Mouse (Mus musculus) right cerebral cortex, adult 18-20 months (tissue): ENCODE measurements around the gene Ccser1.
"Not testable (repeated sequence)": the region's sequence is repeated elsewhere in the genome, so short reads cannot be mapped to it uniquely, and the experiment has no call there.

ENCODE experiments used
- DNase-seq: peaks from one replicate; pipeline ENCODE4 v3.0.0; 2022; ENCODE audit warnings: mixed read lengths

Gene Ccser1

DNA sequence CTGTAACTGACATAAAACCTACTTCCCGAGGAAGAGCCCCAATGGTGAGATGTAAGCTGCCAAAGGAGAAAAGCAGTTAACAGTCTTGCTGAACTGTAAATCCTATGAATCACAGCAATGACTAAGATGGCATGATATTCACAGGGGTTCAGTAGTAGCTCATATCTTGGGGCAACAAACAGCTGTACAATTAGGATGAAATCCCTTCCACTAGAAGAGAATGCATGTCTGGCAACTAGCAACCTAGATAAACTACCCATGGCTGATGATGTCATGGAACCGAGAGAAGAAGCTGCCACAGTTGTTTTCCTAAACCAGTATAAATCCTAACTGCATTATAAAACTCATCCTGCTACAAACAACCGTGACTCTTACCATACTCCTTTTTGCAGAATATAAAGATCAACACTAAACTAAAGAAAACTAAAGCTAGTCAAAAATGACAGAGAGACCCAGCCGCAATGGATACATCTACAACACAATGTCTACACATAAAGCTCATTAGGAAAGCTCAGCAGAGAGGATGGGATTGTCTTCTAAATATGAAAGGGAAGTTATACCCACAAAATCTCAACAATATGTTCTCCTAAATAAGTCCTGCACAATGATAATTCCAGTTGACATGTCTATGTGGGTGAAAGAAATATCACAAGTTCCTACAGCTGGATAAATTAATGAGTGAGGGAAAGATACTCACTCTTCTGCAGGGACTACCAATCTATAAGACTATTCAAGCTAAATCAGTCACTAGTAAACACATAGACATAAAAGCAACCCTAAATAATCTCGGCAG lies 550.2 kb downstream of the Ccser1 start:
- DNase-seq = no peak

DNA sequence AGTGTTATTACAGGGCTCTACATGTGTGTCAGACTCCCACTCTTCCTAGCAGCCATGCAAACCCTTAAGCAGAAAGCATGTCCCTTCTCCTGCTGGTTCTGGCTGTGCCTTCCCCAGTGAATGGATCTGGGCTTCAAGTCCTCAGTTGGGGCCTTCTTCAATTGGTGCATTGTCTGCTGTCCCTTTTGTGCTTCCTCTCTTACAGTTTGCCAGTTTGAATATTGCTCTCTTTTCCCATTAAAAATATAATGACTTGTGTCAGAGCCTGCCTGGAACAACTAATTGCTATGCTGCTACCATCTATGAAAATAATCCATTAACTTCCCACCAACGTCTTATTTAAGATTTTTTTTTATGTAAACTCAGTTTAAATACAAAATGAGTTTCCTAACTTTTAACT lies 566.2 kb downstream of the Ccser1 start:
- no peak for DNase-seq

DNA sequence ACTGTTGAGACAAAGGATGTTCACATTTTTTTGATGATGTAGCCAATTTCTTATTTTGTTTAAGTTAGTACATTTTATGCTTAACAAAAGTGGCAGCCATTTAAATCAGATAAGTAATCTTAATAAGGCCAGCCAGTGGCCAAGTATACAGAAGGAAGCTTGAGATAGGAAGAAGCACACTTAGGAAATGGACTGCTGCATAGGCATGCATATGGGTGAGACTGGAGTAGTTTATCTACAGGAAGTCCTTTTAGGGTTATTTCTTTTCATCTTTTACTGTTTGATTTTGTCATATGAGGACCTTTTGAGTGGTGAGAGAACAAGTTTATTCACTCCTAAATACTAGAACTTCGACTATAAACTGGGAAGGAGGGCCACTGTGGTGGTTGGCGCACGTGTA lies 582.0 kb downstream of the Ccser1 start:
- no peak for DNase-seq

DNA sequence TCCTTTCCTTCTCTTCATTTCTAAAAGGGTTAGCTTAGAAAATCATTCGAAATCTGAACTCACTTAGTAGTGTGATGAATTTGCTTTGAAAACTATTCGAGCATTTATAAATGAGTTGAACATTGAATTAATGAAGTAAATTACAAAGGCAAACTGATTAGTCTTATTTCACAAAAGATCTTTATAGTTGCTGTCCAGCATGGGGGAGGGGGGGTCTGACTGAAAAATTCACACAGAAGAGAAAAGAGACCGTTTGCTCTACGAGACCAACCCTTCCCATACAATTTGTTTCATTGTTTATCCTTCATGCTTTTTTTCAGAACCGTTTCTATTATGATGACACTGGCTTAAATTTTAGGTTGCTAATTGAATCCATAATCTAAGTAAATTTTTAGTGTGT lies 583.3 kb downstream of the Ccser1 start:
- no peak for DNase-seq

DNA sequence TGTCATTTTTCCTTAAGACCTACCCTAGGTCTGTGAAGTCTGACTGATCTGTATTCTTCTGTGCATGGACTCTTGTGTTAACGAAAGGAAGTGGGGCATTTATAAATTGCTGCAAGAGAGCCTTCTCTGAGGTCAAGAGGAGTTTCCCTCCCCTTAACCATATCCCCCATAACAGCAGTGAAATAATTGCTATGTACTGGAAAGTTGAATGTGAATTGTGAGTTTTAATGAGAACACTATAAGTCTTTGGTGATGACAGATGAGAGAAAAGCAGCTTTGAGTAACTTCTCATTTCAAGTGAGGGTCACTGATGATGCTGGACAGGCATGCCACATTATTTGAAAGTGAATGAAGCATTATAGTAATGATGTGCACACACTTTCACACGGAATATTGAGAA lies 585.7 kb downstream of the Ccser1 start:
- no peak for DNase-seq

DNA sequence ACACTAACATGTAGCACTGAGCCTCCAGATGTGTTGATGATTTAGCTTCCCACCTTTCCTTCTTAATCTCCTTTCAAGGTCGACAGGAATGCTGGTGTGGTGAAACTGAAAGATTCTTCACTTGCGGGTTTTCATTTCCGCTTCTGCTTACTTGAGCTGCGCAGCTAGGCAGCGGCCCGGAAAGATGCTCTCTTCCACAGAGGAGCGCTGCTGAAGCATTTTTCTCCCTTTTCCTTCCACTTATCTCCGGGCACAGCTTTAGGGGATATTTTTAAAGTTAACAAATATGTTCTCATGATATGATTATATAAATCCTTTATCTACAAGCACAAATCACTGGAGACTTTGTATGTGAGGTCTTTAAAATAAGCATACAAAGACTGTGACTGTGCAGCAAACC lies 587.0 kb downstream of the Ccser1 start:
- DNase-seq = no peak

DNA sequence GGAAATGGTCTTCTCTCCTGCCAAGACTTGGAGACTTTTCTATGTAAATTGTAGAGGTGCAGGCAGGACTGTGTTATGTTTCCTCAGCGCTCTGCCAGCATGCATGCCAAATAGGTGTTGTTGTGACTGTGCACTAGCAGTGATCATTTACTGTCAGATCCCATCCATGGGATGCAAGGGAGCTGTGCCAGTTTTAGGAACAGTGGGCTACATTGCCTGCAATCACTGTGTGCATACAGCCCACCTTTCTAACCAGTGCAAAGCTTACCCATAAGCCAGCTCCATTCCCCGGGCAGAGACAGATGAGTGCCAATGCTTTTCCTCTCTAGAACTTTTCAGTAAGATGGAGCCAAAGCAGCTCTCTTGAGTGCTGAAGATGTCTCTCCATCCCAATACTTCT lies 606.6 kb downstream of the Ccser1 start:
- DNase-seq = no peak

DNA sequence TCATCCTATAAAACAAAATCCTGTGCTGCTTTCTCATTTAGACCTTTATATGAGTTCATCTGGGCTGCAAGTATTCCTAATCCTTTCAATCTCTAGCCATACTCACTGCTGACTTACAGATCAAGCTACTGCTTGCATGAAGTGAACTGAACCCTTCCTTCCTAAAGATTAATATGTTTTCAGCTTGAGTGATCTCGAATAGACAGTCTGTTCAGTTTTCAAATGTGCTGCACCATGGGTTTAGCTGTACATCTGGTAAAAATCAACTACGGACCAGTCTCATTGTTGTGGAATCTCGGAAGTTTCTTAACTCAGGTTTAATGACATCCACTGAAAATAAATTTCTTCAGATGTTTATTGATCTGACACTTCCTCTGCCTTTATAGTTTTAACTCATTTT lies 620.8 kb downstream of the Ccser1 start:
- DNase-seq = no peak

DNA sequence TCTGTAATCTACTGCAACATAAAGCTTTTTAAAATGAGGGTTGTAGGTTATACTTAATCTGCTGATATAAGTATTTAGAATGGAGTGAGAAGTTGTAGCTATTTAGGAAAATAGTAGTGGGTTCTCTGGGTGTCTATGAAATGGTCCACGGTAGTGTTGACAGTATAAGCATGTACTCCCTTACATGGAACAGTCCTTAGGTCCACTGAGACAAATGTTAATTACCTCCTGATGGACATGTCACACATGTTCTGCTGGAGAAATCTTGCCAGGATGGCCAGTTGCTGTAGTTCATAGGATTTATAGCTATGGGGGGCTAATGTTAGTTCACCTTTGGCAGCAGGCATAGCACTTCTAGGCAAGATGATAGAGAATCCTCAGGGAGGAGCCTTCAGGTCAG lies 625.4 kb downstream of the Ccser1 start:
- no peak for DNase-seq

DNA sequence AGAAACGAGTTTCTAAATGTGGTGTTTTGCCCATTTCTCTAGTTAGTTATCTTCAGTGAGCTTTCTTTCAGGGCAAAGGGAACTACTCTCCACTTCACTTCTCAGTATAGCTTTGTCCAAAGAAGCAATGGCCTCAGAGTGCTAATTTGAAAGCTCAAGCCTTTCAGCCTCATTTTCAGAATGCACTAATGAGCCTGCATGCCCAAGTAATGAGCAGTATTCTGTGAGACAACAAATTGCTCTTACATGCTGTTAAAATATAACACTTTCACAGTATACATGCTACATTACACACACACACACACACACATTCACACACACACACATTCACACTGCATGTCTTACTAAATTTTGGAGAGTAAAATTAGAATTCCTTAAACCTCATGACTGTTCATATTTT lies 637.6 kb downstream of the Ccser1 start:
- no peak for DNase-seq

DNA sequence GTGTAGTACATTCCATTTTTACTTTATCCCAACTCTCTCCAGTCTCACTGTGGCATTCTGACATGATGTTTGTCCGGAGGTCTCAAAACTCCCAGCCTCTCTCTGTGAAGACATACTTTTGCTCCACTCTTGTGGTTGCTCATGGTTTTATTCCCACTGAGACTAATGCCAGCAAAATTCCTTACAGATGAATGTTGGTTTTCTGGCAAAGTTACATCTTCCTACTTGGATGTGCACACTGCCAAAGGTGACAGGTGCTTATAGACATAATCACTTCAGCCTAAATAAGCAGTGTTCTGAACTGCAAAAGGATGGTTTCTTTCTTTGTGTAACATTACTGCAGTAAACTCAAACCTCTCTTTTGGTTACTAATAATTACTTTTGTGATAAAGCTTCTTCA lies 696.2 kb downstream of the Ccser1 start:
- DNase-seq = no peak

DNA sequence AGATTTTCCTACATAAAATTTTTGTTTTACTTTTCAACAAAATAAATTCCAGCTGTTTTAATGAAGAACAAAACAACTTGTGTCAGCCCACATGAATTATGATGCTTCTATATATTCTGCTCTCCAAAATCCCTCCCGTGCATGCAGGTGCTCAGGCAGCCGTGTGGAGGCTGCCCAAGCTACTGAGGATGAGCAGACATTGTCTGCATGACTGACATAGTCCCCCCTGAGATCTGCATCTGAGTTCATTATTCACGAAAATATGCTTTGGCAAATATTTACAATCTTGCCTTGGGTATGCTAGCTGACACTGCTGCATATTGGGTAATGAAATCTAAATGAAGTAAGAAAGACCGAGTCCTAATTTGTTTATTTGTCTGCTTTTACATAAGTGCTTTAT lies 718.1 kb downstream of the Ccser1 start:
- DNase-seq = no peak

DNA sequence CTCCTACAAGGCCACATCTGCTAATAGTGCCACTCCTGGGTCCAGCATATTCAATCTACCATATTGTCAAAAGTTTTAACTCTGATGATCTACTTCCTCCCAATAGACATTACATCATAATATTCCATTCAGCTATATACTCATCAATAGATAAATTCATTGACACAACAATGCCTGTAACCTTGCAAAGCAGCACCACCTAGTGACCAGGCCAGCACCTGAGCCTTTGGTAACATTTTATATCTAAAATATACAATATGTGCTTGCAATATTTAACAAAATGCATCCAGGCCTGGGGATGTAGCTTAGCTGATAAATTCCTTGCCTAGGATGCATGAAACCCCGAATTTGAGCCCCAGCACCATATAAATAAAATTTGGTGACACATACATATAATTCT lies 722.6 kb downstream of the Ccser1 start:
- DNase-seq = peak; percentile 5

DNA sequence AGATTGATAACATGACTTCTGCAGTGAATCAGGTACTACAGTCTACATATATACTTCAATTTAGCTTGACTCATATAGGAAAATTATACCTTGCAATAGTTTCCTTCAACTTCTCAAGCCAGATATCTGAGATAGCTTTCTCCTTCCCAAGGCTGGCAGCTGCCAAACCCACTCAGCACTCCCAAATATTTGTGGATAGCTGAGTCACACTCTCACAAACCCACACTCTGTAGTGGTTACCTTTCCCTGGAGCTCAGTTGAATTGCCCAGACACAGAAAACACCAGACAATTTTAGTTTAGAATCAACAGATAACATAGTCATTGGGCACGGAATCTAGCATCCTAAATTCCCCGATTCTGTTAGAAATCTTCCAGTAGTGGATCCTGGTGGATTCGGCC lies 732.8 kb downstream of the Ccser1 start:
- no peak for DNase-seq

DNA sequence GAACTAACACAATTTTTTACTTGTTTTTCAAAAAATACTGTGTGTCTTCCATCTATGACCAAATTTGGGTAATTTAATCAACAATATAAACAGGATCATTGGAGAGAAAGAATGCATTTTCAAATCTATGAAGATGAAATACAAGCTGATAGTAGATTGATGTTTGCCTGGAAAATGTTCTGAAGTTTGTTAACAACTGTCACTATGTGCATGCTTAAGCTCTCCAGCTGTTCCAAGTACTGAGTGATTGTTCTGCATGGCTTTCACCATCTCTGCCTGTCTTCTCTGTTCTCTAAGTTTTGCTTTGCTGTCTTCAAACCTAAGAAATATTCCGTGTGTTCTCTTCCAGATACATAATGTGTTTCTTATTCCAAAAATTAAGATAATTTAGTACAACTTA lies 751.5 kb downstream of the Ccser1 start:
- DNase-seq = no peak

DNA sequence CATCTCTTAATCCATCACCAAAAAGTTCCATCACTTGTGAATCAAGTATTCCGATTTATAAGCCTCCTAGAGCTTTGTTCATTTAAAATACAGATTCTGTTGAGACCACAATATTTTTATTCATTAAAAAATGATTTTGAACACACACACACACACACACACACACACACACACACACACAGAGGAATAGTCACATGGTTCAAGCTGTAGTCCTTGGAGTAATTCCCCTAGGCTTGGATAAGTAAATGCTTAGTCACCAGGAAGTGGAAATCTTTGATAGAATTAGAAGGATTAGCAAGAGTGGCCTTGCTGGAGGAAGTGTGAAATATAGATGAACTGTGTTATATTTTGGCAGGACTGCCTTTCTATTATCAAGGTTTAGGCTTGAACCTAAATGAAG lies 756.5 kb downstream of the Ccser1 start:
- DNase-seq = no peak

DNA sequence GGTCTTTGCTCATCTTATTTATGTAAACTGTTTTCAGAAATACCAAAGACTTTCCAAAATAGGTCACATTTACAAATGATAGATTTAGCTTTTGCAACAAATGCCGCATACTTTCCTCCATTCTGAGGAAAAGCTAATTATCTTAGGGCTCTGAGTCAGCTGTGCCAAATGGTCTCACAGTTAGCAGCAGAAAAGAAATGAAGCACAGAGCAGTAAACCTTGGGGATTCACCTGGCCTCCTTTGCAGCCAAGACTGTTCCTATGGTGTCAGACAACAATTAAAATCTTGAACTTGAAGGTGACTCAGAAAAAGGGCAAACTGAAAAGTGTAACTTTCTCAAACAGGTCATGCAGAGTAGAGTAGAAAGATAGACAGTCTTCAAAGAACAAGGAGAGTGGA lies 759.1 kb downstream of the Ccser1 start:
- no peak for DNase-seq

DNA sequence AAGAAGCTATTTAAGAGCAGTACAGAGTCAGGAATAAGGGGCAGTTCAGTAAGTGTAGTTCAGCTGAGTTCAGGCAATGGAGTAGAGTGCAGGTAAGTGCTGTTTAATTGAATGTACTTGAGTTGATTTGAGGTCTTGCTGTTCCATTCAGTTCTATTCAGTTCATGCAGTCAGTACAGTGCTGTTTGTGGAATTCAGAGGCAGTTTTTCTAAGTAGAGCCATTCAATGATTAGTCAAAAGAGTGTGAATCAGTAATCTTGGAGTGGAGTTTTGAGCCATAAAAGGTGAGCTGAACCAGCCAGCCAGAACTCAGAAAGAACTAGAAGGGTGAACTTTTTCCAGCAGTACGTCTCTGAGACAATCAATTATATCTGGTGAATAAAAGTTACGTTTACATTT lies 773.6 kb downstream of the Ccser1 start:
- DNase-seq = no peak

DNA sequence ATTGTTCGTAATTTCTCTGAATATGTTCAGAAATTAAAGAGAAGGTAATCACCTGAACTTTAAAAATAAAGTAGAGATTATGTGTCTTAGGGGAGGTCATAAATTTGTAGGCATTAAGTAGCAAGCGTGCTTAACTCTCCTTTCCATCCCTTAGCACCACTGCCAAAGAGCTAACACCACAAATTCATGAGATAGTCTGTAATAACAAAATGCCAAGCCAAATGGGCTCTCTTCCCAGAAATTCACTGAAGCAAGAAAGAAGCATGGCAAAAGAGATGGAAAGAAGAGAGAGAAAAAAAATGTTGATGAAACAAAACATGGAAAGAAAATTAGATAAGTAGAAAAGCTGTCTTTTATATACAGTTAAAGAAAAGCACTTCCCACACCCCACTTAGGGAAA lies 796.8 kb downstream of the Ccser1 start:
- no peak for DNase-seq

DNA sequence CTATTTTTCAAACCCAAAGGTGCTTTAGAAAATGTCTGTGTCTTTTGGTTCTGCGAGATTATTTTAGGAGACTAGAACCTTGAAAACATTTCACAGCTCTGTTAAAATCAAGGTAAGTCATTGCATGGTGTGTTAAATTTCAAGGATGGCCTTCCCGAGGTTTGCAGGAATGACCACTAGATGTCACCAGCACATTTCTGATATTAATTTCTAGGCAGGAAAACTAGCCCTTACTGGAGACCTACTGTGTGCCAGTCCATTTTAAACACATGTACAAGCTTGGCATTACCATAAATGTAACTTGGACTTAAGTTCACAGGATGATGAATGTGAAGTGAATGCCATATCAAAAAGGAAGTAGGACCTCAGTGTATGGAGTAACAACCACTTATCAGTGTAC lies 798.3 kb downstream of the Ccser1 start:
- peak; percentile 2 for DNase-seq

DNA sequence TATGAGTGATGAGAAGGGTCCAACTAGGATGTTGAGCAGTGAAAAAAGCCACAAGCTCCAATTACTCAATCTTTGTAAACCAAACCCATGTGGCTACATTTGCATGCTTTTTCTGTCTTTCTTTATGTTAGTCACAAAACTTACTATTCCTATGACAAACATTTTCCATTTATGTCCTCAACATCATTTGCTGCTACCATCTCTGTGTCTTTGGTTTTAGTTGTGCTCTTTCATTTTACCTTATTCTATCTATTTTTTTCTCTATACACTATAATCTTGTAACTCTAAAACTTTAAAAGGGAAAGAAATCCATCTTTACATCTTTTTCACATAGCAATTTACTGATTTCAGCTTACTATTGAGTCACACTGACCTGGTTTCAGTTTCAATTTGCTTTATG lies 834.2 kb downstream of the Ccser1 start:
- no peak for DNase-seq

DNA sequence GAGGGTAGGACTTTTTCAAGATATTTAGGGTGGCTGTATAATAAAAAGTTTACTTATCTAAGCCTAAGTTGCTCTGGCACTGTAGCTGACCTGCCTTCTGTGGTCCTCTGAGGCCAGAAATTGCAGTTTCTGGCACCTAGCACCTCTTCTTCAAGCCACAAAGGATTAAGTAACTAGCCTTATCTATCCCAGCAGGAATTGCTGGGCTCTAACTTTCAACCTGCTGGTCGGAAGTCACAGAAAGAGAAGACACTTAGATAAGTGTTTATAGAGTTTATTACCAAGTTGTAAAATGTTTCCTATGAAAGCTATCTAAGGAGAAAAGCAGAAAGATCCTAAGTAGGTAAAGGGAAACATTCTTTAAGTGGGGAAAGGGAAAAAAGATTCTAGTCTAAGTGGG lies 864.3 kb downstream of the Ccser1 start:
- no peak for DNase-seq

DNA sequence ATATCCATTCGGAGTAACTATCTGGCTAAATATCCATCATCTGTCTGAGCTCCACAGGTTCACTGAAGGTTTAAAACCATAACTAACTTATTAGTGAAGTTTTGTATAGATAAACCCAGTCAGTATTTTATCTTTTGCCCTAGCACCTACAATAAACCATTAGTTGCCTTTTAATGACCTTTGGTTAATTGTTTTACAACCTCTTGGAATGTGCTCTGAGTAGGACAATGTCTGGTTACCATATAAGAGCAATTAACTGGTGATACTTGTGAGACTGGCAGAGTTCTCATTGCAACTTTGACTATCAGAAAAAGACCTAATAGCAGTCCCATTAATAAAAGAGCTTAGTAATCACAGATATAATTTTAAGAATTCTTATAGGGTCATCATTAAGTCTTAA lies 864.9 kb downstream of the Ccser1 start:
- DNase-seq = not testable (repeated sequence)

DNA sequence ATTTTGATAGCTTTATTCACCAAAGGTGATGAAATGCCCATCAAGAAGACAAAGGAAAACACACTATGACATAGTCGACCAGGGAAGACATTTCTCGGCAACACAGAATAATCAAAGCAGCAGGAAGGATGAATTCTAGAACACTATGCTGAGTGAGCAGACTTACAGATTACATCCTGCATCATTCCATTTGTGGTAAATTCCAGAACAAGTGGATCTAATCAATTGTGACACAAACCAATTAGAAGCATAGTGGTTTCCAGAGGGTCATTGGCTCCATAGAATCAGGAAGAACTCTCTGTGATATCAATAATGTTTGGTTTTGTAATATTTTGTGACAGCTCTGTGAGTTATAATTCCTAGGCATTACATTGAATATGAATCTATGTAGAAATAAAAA lies 875.2 kb downstream of the Ccser1 start:
- no peak for DNase-seq

DNA sequence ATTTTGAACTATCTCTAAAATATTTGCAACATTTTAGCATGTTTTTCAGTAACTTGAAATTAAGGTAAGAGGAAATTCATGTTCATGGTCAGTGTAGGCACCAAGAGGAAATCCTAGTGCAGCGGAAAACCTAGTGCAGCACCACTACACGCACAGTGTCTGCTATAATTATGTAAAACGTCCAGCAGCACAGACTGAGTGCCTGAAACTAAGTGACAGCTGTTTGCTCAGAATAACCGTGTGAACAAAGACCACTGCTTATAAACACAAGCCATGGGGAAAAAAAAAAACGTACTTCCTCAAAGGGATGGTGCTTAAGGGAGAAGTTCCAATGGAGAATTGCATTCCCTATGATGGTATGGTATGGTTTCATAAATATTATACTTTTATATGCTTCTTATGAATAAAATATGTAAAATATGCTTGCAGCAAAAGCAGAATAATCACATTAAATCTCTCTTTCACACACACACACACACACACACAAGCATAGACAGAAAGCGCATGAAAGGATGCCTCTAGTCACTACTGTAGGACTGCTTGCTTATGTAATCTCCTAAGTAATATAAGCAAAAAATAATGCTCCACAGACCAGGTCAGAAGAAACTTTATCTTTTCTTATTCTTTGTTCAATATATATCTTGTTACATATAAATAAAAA lies 886.4 kb downstream of the Ccser1 start:
- peak; percentile 7 for DNase-seq
